Mouse (Mus musculus) cerebellum, postnatal 36 days (tissue): ENCODE measurements around the gene Smim11.
A peak's percentile ranks its signal among the peaks of the same experiment; 100 is the strongest.

Source experiments
- DNase-seq, 2 experiments: peaks; one replicate each; pipeline ENCODE4 v3.0.0; 2021 to 2022; ENCODE audit warnings: mixed read lengths in 2 of 2

Smim11 gene

GRCm38 (mm10) chr16:92300649-92301411, at the start of gene Smim11:
TSS of gene Smim11 (plus strand) at chr16:92301286.
- peak; percentile 93 to 97 for DNase-seq

- no peak for DNase-seq
These were observed 46.8 kb upstream of the Smim11 start for GRCm38 (mm10) chr16:92254316-92254715.

- DNase-seq = no peak
These were observed 33.2 kb upstream of the Smim11 start for GRCm38 (mm10) chr16:92267861-92268260.

GRCm38 (mm10) chr16:92274516-92274915, 26.6 kb upstream of the Smim11 start:
- no peak for DNase-seq

- no peak for DNase-seq
These were observed 25.6 kb upstream of the Smim11 start for GRCm38 (mm10) chr16:92275526-92275925.

- DNase-seq = no peak
These were observed 18.4 kb upstream of the Smim11 start for GRCm38 (mm10) chr16:92282671-92283070.

- no peak for DNase-seq
These were observed 16.0 kb upstream of the Smim11 start for GRCm38 (mm10) chr16:92285068-92285467.

GRCm38 (mm10) chr16:92286609-92287008, 14.5 kb upstream of the Smim11 start:
- peak; percentile 89 to 94 for DNase-seq

- no peak for DNase-seq
These were observed 12.3 kb upstream of the Smim11 start for GRCm38 (mm10) chr16:92288778-92289177.

GRCm38 (mm10) chr16:92290045-92290444, 11.0 kb upstream of the Smim11 start:
- DNase-seq = no peak

GRCm38 (mm10) chr16:92292101-92292500, 9.0 kb upstream of the Smim11 start, which contains the start of gene Kcne2:
TSS of gene Kcne2 (plus strand) at chr16:92292389.
- DNase-seq = no peak

GRCm38 (mm10) chr16:92294267-92294970, 6.7 kb upstream of the Smim11 start:
- no peak for DNase-seq

GRCm38 (mm10) chr16:92295328-92295727, 5.8 kb upstream of the Smim11 start:
- no peak for DNase-seq

- no peak for DNase-seq
These were observed 323 bp downstream of the Smim11 start for GRCm38 (mm10) chr16:92301412-92301806.

- DNase-seq = no peak
These were observed 903 bp downstream of the Smim11 start for GRCm38 (mm10) chr16:92301989-92302388.

- no peak for DNase-seq
These were observed 1.4 kb downstream of the Smim11 start for GRCm38 (mm10) chr16:92302506-92302905.

- DNase-seq = no peak
These were observed 4.4 kb downstream of the Smim11 start for GRCm38 (mm10) chr16:92305519-92305918.

GRCm38 (mm10) chr16:92307947-92308346, 6.9 kb downstream of the Smim11 start:
- no peak for DNase-seq

- DNase-seq = no peak
These were observed 8.0 kb downstream of the Smim11 start for GRCm38 (mm10) chr16:92309126-92309525.

GRCm38 (mm10) chr16:92313953-92314741, 13.1 kb downstream of the Smim11 start:
- peak; percentile 34 to 35 for DNase-seq

GRCm38 (mm10) chr16:92316049-92316738, 15.1 kb downstream of the Smim11 start:
- DNase-seq = no peak

- peak in 1 of 2 experiments; percentile 36 for DNase-seq
These were observed 18.4 kb downstream of the Smim11 start for GRCm38 (mm10) chr16:92319353-92320109.
